8 mouse cellular contexts compared by ENCODE assay signal in genomic region chr3:122924009-122924914, GRCm38 (mm10). TPM values are rescaled to one million over a fixed set of nuclear protein-coding genes. Genes with fewer than 3 reads are reported as not detected.
DNase-seq lines count a peak whose midpoint lies in the region; ATAC-seq lines count a peak whose summit lies in the region.

Gene 1810037I17Rik (plus strand): TSS chr3:122924203.

- ATAC-seq in megakaryocyte progenitor cell, adult 5-6 weeks (replicated peaks; ENCODE audit: poor library complexity), result peak; percentile 85

- peak; percentile 96 for DNase-seq in adipocyte (ENCODE audit: low spot score)
- peak; percentile 96 for DNase-seq in embryo, embryonic 10 days (ENCODE audit: low spot score)
- DNase-seq in gastrocnemius, postnatal 10 days, result peak; percentile 97
- DNase-seq in induced T-regulatory cell, adult 2 months (ENCODE audit: low read depth), result peak; percentile 93
- DNase-seq in left cerebral cortex, adult 9 months (ENCODE audit: low spot score in 2 of 2), result peak; percentile 92 to 96
- DNase-seq in right cerebral cortex, postnatal 14 days, result peak; percentile 97
- peak; percentile 96 to 98 for DNase-seq in urinary bladder, postnatal 36 days (ENCODE audit: low spot score in 2 of 2)

RNA-seq across cellular contexts. Expression of gene 1810037I17Rik, which starts in this region (rescaled TPM):
- 10 to 100 TPM; 25.8 to 27.3 TPM for total RNA-seq in gastrocnemius, postnatal 10 days (2021)
- total RNA-seq in megakaryocyte progenitor cell, adult 5-6 weeks (2015), result 65.0 and 75.6 TPM in 2 replicates
- 29.4 and 34.7 TPM in 2 replicates for total RNA-seq in megakaryocyte progenitor cell, adult 5-6 weeks (2017)

Comparison
In these comparisons a context has a peak if more than half of its experiments do, and no peak if none do; other contexts are left out.
1. Peak in every context shown above with its lines: DNase-seq and ATAC-seq.